In genomic region chr11:62645732-62646494, GRCm38 (mm10) we compare ENCODE assay signal across 7 mouse cellular contexts. TPM values are rescaled to one million over a fixed set of nuclear protein-coding genes. Genes with fewer than 3 reads are reported as not detected.
A peak's percentile ranks its signal among the peaks of the same experiment; 100 is the strongest.
DNase-seq lines count a peak whose midpoint lies in the region; ATAC-seq and TF ChIP-seq lines count a peak whose summit lies in the region.

No protein-coding gene starts in this region.

- no peaks in the 10 kb centered on the region for H3K27me3 ChIP-seq in ES-Bruce4 (ENCODE audit: control insufficient read depth, insufficient read depth, low read length, poor library complexity, severe bottlenecking)
- H3K27me3 ChIP-seq in forebrain, embryonic 15.5 days = no peaks in the 10 kb centered on the region
- no peaks in the 10 kb centered on the region for H3K27me3 ChIP-seq in hindbrain, embryonic 13.5 days
- no peaks in the 10 kb centered on the region for H3K27me3 ChIP-seq in liver, adult 2 months (ENCODE audit: control insufficient read depth, insufficient read depth, low read length)

- H3K4me3 ChIP-seq in ES-Bruce4 (ENCODE audit: low read depth, low read length) = no peak overlapping the region
- peak overlapping the region; percentile 82 for H3K4me3 ChIP-seq in forebrain, embryonic 15.5 days
- H3K4me3 ChIP-seq in hindbrain, embryonic 13.5 days = peak overlapping the region; percentile 78
- H3K4me3 ChIP-seq in liver, adult 2 months (ENCODE audit: insufficient read depth, low read depth, low read length) = no peak overlapping the region

- 0 out of 2 replicates have a peak overlapping the region, but pooled peaks have one; percentile 22 for H3K9ac ChIP-seq in ES-Bruce4 (ENCODE audit: low read depth, poor library complexity, severe bottlenecking)
- H3K9ac ChIP-seq in forebrain, embryonic 15.5 days (replicated peaks) = peak overlapping the region; percentile 32; the same call in 1 of the 2 replicates
- H3K9ac ChIP-seq in hindbrain, embryonic 13.5 days = peak overlapping the region; percentile 88
- H3K9ac ChIP-seq in liver, adult 2 months (ENCODE audit: low read depth, low read length) = no peak overlapping the region

- H3K36me3 ChIP-seq in ES-Bruce4 (ENCODE audit: control insufficient read depth, insufficient read depth, low read length, poor library complexity, severe bottlenecking) = no peaks in the 10 kb centered on the region
- H3K36me3 ChIP-seq in forebrain, embryonic 15.5 days = no peaks in the 10 kb centered on the region
- no peaks in the 10 kb centered on the region for H3K36me3 ChIP-seq in hindbrain, embryonic 13.5 days
- H3K36me3 ChIP-seq in liver, adult 2 months (ENCODE audit: control insufficient read depth, insufficient read depth, low read length) = no peaks in the 10 kb centered on the region

- ATAC-seq in forebrain, embryonic 15.5 days (replicated peaks) = no peak
- no peak; the same call in 1 of the 2 replicates for ATAC-seq in hindbrain, embryonic 13.5 days (ENCODE audit: low FRiP score)
- peak; percentile 41; the same call in 1 of the 2 replicates for ATAC-seq in monocyte, adult 5-6 weeks (replicated peaks; ENCODE audit: insufficient number of reproducible peaks, low FRiP score, low TSS enrichment, poor library complexity, severe bottlenecking)

- no peaks in the 10 kb centered on the region for H3K79me2 ChIP-seq in liver, adult 2 months (ENCODE audit: control insufficient read depth, insufficient read depth, low read length)

- WGBS in forebrain, embryonic 15.5 days = 23% methylated on average over 8 of the region's 8 CpGs
- 39% methylated on average over 8 of the region's 8 CpGs for WGBS in hindbrain, embryonic 13.5 days
- 11% methylated on average over 8 of the region's 8 CpGs for WGBS in liver, adult 2 months

- peak overlapping the region; percentile 91 for H3K4me2 ChIP-seq in forebrain, embryonic 15.5 days (replicated peaks)
- H3K4me2 ChIP-seq in hindbrain, embryonic 13.5 days = peak overlapping the region; percentile 93

- peak; percentile 66; the same call in 1 of the 2 replicates for TF ChIP-seq EP300 in ES-Bruce4 (IDR thresholded peaks at IDR 0.05; ENCODE audit: insufficient read depth, low read depth, low read length)

- TF ChIP-seq CTCF in ES-Bruce4 (IDR thresholded peaks at IDR 0.05; ENCODE audit: low read depth, low read length) = no peak
- TF ChIP-seq CTCF in liver, adult 2 months (IDR thresholded peaks at IDR 0.05; ENCODE audit: low read depth, low read length) = no peak

- no peaks in the 10 kb centered on the region for H3K9me3 ChIP-seq in ES-Bruce4 (replicated peaks; ENCODE audit: control insufficient read depth, insufficient read depth, low read length, poor library complexity, severe bottlenecking)
- no peaks in the 10 kb centered on the region for H3K9me3 ChIP-seq in forebrain, embryonic 15.5 days
- no peaks in the 10 kb centered on the region for H3K9me3 ChIP-seq in hindbrain, embryonic 13.5 days

- TF ChIP-seq POLR2A in ES-Bruce4 (IDR thresholded peaks at IDR 0.05; ENCODE audit: insufficient read depth, low read length) = no peak
- no peak for TF ChIP-seq POLR2A in liver, adult 2 months (IDR thresholded peaks at IDR 0.05; ENCODE audit: extremely low read depth, insufficient read depth, low read length)

- DNase-seq in 416B (ENCODE audit: low read depth) = peak; percentile 82
- DNase-seq in liver, adult 2 months (ENCODE audit: extremely low read depth, low read depth, low spot score) = peak; percentile 33
- DNase-seq in c-Kit-positive CD71-positive TER-119-positive erythroid progenitor cells, embryonic 14.5 days (ENCODE audit: low spot score) = no peak

- H3K27ac ChIP-seq in ES-Bruce4 (ENCODE audit: insufficient read depth, low read length) = peak overlapping the region; percentile 12; the same call in 1 of the 2 replicates
- peak overlapping the region; percentile 29 for H3K27ac ChIP-seq in forebrain, embryonic 15.5 days (replicated peaks)
- peak overlapping the region; percentile 64 for H3K27ac ChIP-seq in hindbrain, embryonic 13.5 days
- H3K27ac ChIP-seq in liver, adult 2 months (replicated peaks; ENCODE audit: insufficient read depth, low read depth, low read length) = no peak overlapping the region

- H3K4me1 ChIP-seq in ES-Bruce4 (ENCODE audit: control insufficient read depth, insufficient read depth, low read length) = peaks cover 2% of the 10 kb centered on the region
- H3K4me1 ChIP-seq in forebrain, embryonic 15.5 days = peaks cover 63% of the 10 kb centered on the region
- H3K4me1 ChIP-seq in hindbrain, embryonic 13.5 days (replicated peaks) = peaks cover 77% of the 10 kb centered on the region
- H3K4me1 ChIP-seq in liver, adult 2 months (ENCODE audit: control insufficient read depth, insufficient read depth, low read length) = peaks cover 5% of the 10 kb centered on the region; the same call in 1 of the 2 replicates

RNA-seq across cellular contexts. Expression of gene Lrrc75a, which starts 2.4 kb away (rescaled TPM):
- 4.6 and 6.4 TPM in 2 replicates for polyA plus RNA-seq in ES-Bruce4 (2011; ENCODE audit: insufficient read depth, insufficient read length, low read depth, missing spikeins)
- polyA plus RNA-seq in forebrain, embryonic 15.5 days (2015; fragmentation: Nextera tagmentation; extraction: Ambion mirVana) = 11.1 and 11.3 TPM in 2 replicates
- polyA plus RNA-seq in hindbrain, embryonic 13.5 days (2015; fragmentation: Nextera tagmentation; extraction: Ambion mirVana) = 10.0 and 10.4 TPM in 2 replicates
- total RNA-seq in liver, adult 2 months (2014; rRNA removed) = 0.40 and 0.55 TPM in 2 replicates
- 0.66 and 1.1 TPM in 2 replicates for polyA plus RNA-seq in liver, adult 2 months (2012; rRNA removed)
- 1.3 to 6.4 TPM (median 4.1 TPM) in 3 replicates for total RNA-seq in monocyte, adult 5-6 weeks (2017)

RNA-seq across cellular contexts. Expression of gene Mmgt2, which starts 2.6 kb away (rescaled TPM):
- polyA plus RNA-seq in ES-Bruce4 (2011; ENCODE audit: insufficient read depth, insufficient read length, low read depth, missing spikeins) = 12.6 and 19.3 TPM in 2 replicates
- 26.2 and 30.7 TPM in 2 replicates for polyA plus RNA-seq in forebrain, embryonic 15.5 days (2015; fragmentation: Nextera tagmentation; extraction: Ambion mirVana)
- polyA plus RNA-seq in hindbrain, embryonic 13.5 days (2015; fragmentation: Nextera tagmentation; extraction: Ambion mirVana) = 22.8 and 24.9 TPM in 2 replicates
- 2.6 and 5.0 TPM in 2 replicates for total RNA-seq in liver, adult 2 months (2014; rRNA removed)
- 2.2 and 3.6 TPM in 2 replicates for polyA plus RNA-seq in liver, adult 2 months (2012; rRNA removed)
- 11.6 to 45.4 TPM (median 31.4 TPM) in 3 replicates for total RNA-seq in monocyte, adult 5-6 weeks (2017)

Comparison
In these comparisons a context has a peak if more than half of its experiments do, and no peak if none do; other contexts are left out.
1. H3K4me3 ChIP-seq: peak in forebrain, embryonic 15.5 days (single experiment) and hindbrain, embryonic 13.5 days (single experiment); none in ES-Bruce4 (single experiment) and liver, adult 2 months (single experiment).